Comparison of ENCODE assay signal across 20 mouse cellular contexts in the genomic region with DNA sequence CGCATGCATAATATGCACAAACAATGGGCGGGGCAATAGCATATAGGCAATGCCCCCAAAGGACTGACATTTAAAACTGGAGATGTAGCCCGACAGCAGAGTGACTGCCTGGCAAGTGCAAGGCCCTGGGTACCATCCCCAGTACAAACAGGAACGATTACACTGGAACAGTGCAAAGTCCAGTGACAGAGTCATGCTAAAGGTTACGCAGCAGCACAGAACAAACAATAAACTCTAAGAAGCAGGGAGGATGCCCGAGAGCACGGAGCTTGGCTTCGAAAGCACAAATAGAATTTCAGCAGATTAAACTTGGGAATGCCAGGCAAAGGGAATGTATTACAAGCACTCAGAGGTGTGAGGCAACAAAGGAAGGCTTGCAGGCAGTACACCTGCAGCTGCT. TPM values are rescaled to one million over a fixed set of nuclear protein-coding genes. Genes with fewer than 3 reads are reported as not detected.
DNase-seq lines count a peak whose midpoint lies in the region; ATAC-seq lines count a peak whose summit lies in the region.
"Had no signal": no experiment of that assay in that cellular context is flagged by ENCODE, and none has a peak within 500 bp of the region (broad histone marks: within the 10 kb centered on the region; RNA-seq: fewer than 3 reads in every experiment).

No protein-coding gene starts in this region.

- 62% methylated on average over 8 of the region's 8 CpGs for WGBS in kidney, embryonic 16.5 days
- 36% methylated on average over 8 of the region's 8 CpGs for WGBS in large intestine, adult 2 months
- 66% methylated on average over 8 of the region's 8 CpGs for WGBS in stomach, embryonic 14.5 days

- H3K4me2 ChIP-seq in kidney, embryonic 16.5 days (replicated peaks; ENCODE audit: low read depth, low read length): no peak overlapping the region
- H3K4me2 ChIP-seq in stomach, embryonic 14.5 days (replicated peaks; ENCODE audit: low read depth, low read length): no peak overlapping the region
- H3K4me2 ChIP-seq: lung, embryonic 14.5 days; midbrain, embryonic 12.5 days; stomach, embryonic 15.5 days had no signal

- H3K4me3 ChIP-seq in kidney, embryonic 16.5 days (ENCODE audit: low read length): no peak overlapping the region
- no peak overlapping the region for H3K4me3 ChIP-seq in stomach, embryonic 14.5 days (ENCODE audit: low read depth, low read length)
- H3K4me3 ChIP-seq: forebrain, embryonic 10.5 days; left cerebral cortex, adult 2 months; limb, embryonic 10.5 days; midbrain, embryonic 12.5 days; stomach, embryonic 15.5 days had no signal

- intact Hi-C loops in heart, postnatal 14 days (cut with DNase I): no loop called here

- H3K9ac ChIP-seq in kidney, embryonic 16.5 days (replicated peaks; ENCODE audit: low read length): no peak overlapping the region
- no peak overlapping the region for H3K9ac ChIP-seq in stomach, embryonic 14.5 days (replicated peaks; ENCODE audit: low read depth, low read length)
- H3K9ac ChIP-seq: lung, embryonic 14.5 days; midbrain, embryonic 12.5 days; stomach, embryonic 15.5 days had no signal

- H3K27me3 ChIP-seq in kidney, embryonic 16.5 days (ENCODE audit: insufficient read depth, low read length): no peaks in the 10 kb centered on the region
- H3K27me3 ChIP-seq in stomach, embryonic 14.5 days (ENCODE audit: control insufficient read depth, insufficient read depth, low read length): no peaks in the 10 kb centered on the region
- H3K27me3 ChIP-seq: midbrain, embryonic 12.5 days; stomach, embryonic 15.5 days had no signal

- ATAC-seq in kidney, embryonic 16.5 days (ENCODE audit: low FRiP score, low TSS enrichment): no peak
- ATAC-seq in stomach, embryonic 14.5 days (ENCODE audit: insufficient number of reproducible peaks, insufficient read depth, low FRiP score, low read depth): 0 out of 2 replicates have a peak, but pooled peaks have one; percentile 40

- H3K36me3 ChIP-seq in kidney, embryonic 16.5 days (ENCODE audit: insufficient read depth, low read length): no peaks in the 10 kb centered on the region
- H3K36me3 ChIP-seq in stomach, embryonic 14.5 days (ENCODE audit: control insufficient read depth, insufficient read depth, low read length): peaks cover 9% of the 10 kb centered on the region; the same call in 1 of the 2 replicates

- peaks cover 33% of the 10 kb centered on the region for H3K4me1 ChIP-seq in kidney, embryonic 16.5 days (ENCODE audit: insufficient read depth, low read length)
- peaks cover 20% of the 10 kb centered on the region for H3K4me1 ChIP-seq in stomach, embryonic 14.5 days (ENCODE audit: control insufficient read depth, insufficient read depth, low read length)

- no peaks in the 10 kb centered on the region for H3K9me3 ChIP-seq in kidney, embryonic 16.5 days (ENCODE audit: low read length)
- no peaks in the 10 kb centered on the region for H3K9me3 ChIP-seq in stomach, embryonic 14.5 days (ENCODE audit: control insufficient read depth, low read depth, low read length)
- H3K9me3 ChIP-seq: forebrain, embryonic 10.5 days; limb, embryonic 10.5 days; midbrain, embryonic 12.5 days; stomach, embryonic 15.5 days had no signal

- no peak overlapping the region for H3K27ac ChIP-seq in kidney, embryonic 16.5 days (ENCODE audit: low read length)
- no peak overlapping the region for H3K27ac ChIP-seq in stomach, embryonic 14.5 days (ENCODE audit: low read length)
- H3K27ac ChIP-seq: left cerebral cortex, adult 2 months; limb, embryonic 10.5 days; midbrain, embryonic 12.5 days; stomach, embryonic 15.5 days had no signal

- DNase-seq in kidney, adult 8-10 months: peak; percentile 52 to 58
- DNase-seq in kidney, adult 9 months: peak; percentile 80
- peak; percentile 51 for DNase-seq in large intestine, adult 2 months (ENCODE audit: low read depth, low spot score)
- no peak for DNase-seq in heart, postnatal 14 days
- DNase-seq in layer of hippocampus, adult 11-12 months (ENCODE audit: low spot score): no peak
- no peak for DNase-seq in spleen, adult 18-20 months
- DNase-seq: adrenal gland, postnatal 36 days; cerebellum, adult 2 months; gastrocnemius, postnatal 10 days; heart, adult 18-20 months; lung, embryonic 14.5 days; right cerebral cortex, adult 18-20 months; thymus, postnatal 36 days had no signal

RNA-seq across cellular contexts. Expression of a gene that starts 40.4 kb away (rescaled TPM):
- 16.6 and 18.7 TPM in 2 replicates for polyA plus RNA-seq in kidney, embryonic 16.5 days (2015; fragmentation: Nextera tagmentation; extraction: Ambion mirVana)
- 5.0 and 9.5 TPM in 2 replicates for polyA plus RNA-seq in large intestine, adult 2 months (2012; rRNA removed)
- polyA plus RNA-seq in stomach, embryonic 14.5 days (2014; fragmentation: Nextera tagmentation; extraction: Ambion mirVana): 22.0 and 23.9 TPM in 2 replicates
- 10 to 100 TPM; 28.2 to 28.3 TPM for total RNA-seq in heart, postnatal 14 days (2021)

Comparison
In these comparisons a context has a peak if more than half of its experiments do, and no peak if none do; other contexts are left out.
1. DNase-seq: peak in kidney, adult 8-10 months (2 of 2), kidney, adult 9 months (single experiment) and large intestine, adult 2 months (single experiment); none in heart, postnatal 14 days (0 of 2), layer of hippocampus, adult 11-12 months (single experiment) and spleen, adult 18-20 months (0 of 2).